Mouse (Mus musculus) MEL (cell line): Measurements from ENCODE around the gene Gm11437. TPM values are rescaled to one million over a fixed set of nuclear protein-coding genes. Genes with fewer than 3 reads are reported as not detected.

ENCODE experiments used
- DNase-seq: peaks from one replicate; pipeline ENCODE4 v3.0.0; 2011; ENCODE audit warnings: low read depth, low spot score
- H3K27ac ChIP-seq: 2 replicates; pipeline ENCODE4 v1.5.1; 2012; ENCODE audit warnings: low read depth, mild to moderate bottlenecking, control low read depth, low read length, moderate library complexity; ENCODE audit not compliant: control insufficient read depth
- H3K27me3 ChIP-seq, 2 experiments: fragments of 150-350 bp in 1 of 2; sonication (generic) in 1 of 2; 2 replicates each; pipeline ENCODE4 v1.6.1; 2012; ENCODE audit warnings: low read length in 2 of 2, mild to moderate bottlenecking in 2 of 2, improper control_type of control experiment in 1 of 2, moderate library complexity in 1 of 2; ENCODE audit not compliant: insufficient read depth in 2 of 2, control insufficient read depth in 1 of 2
- H3K36me3 ChIP-seq, 2 experiments: 2 replicates each; pipeline ENCODE4 v1.6.1; 2012 to 2014; ENCODE audit warnings: low read length in 2 of 2, improper control_type of control experiment in 1 of 2, inconsistent platforms in 1 of 2, mild to moderate bottlenecking in 1 of 2; ENCODE audit not compliant: insufficient read depth in 2 of 2, control insufficient read depth in 1 of 2
- H3K4me1 ChIP-seq, 2 experiments: fragments of 150-350 bp in 1 of 2; sonication (generic) in 1 of 2; 2 replicates each; pipeline ENCODE4 v1.6.1; 2012; ENCODE audit warnings: low read length in 2 of 2, improper control_type of control experiment in 1 of 2, mild to moderate bottlenecking in 1 of 2; ENCODE audit not compliant: insufficient read depth in 2 of 2, control insufficient read depth in 1 of 2
- H3K4me3 ChIP-seq, 2 experiments: fragments of 150-350 bp in 1 of 2; sonication (generic) in 1 of 2; 2 replicates each; pipeline ENCODE4 v1.5.1; 2012; ENCODE audit warnings: low read depth in 2 of 2, low read length in 2 of 2, mild to moderate bottlenecking in 2 of 2, moderate library complexity in 2 of 2, control low read depth in 1 of 2, improper control_type of control experiment in 1 of 2; ENCODE audit not compliant: control insufficient read depth in 1 of 2, insufficient read depth in 1 of 2
- H3K79me2 ChIP-seq: 2 replicates; pipeline ENCODE4 v1.6.1; 2012; ENCODE audit warnings: mild to moderate bottlenecking, low read length, moderate library complexity; ENCODE audit not compliant: control insufficient read depth, poor library complexity, insufficient read depth
- H3K9ac ChIP-seq: 2 replicates; pipeline ENCODE4 v1.6.1; 2012; ENCODE audit warnings: low read depth, mild to moderate bottlenecking, control low read depth, low read length, moderate library complexity; ENCODE audit not compliant: control insufficient read depth, poor library complexity, severe bottlenecking
- H3K9me3 ChIP-seq: fragments of 150-350 bp; sonication (generic); replicated peaks from 2 replicates; pipeline ENCODE4 v1.6.1; 2012; ENCODE audit warnings: mild to moderate bottlenecking, low read length, improper control_type of control experiment, moderate library complexity; ENCODE audit not compliant: insufficient read depth
- EP300 ChIP-seq, 2 experiments: IDR thresholded peaks; 2 replicates each; pipeline ENCODE4 v1.6.1; 2011; ENCODE audit warnings: improper control_type of control experiment in 2 of 2, low read length in 2 of 2, low read depth in 1 of 2, mild to moderate bottlenecking in 1 of 2
- GABPA ChIP-seq: IDR thresholded peaks from 2 replicates; pipeline ENCODE4 v1.6.1; 2012; ENCODE audit warnings: low read depth, mild to moderate bottlenecking, inconsistent platforms, low read length, improper control_type of control experiment, moderate library complexity
- GATA1 ChIP-seq: IDR thresholded peaks from 2 replicates; pipeline ENCODE4 v1.6.1; 2011; ENCODE audit warnings: low read depth, low read length, improper control_type of control experiment
- KAT2A ChIP-seq: conservative IDR thresholded peaks from 2 replicates; pipeline ENCODE4 v1.6.1; 2012; ENCODE audit warnings: low read depth, low read length, improper control_type of control experiment, inconsistent platforms
- MAFK ChIP-seq: IDR thresholded peaks from 2 replicates; pipeline ENCODE4 v1.6.1; 2011; ENCODE audit warnings: low read depth, mild to moderate bottlenecking, low read length, improper control_type of control experiment, borderline replicate concordance
- MAX ChIP-seq: IDR thresholded peaks from 2 replicates; pipeline ENCODE4 v1.6.1; 2011; ENCODE audit warnings: low read length, improper control_type of control experiment
- MEF2A ChIP-seq: IDR thresholded peaks from 2 replicates; pipeline ENCODE4 v1.6.1; 2014; ENCODE audit warnings: low read depth, mild to moderate bottlenecking, inconsistent platforms, low read length, improper control_type of control experiment; ENCODE audit not compliant: poor library complexity, insufficient replicate concordance, severe bottlenecking; ENCODE audit errors: extremely low read depth
- MXI1 ChIP-seq: IDR thresholded peaks from 2 replicates; pipeline ENCODE4 v1.6.1; 2011; ENCODE audit warnings: mild to moderate bottlenecking, low read depth, low read length, improper control_type of control experiment
- MYB ChIP-seq: IDR thresholded peaks from 2 replicates; pipeline ENCODE4 v1.6.1; 2011; ENCODE audit warnings: mild to moderate bottlenecking, low read depth, low read length, improper control_type of control experiment
- MYC ChIP-seq: IDR thresholded peaks from 2 replicates; pipeline ENCODE4 v1.6.1; 2011; ENCODE audit warnings: low read depth, mild to moderate bottlenecking, low read length, improper control_type of control experiment, moderate library complexity
- NELFE ChIP-seq: IDR thresholded peaks from 2 replicates; pipeline ENCODE4 v1.6.1; 2011; ENCODE audit warnings: low read depth, low read length, improper control_type of control experiment
- NRF1 ChIP-seq: IDR thresholded peaks from 2 replicates; pipeline ENCODE4 v1.6.1; 2014; ENCODE audit warnings: low read depth, mild to moderate bottlenecking, inconsistent platforms, low read length, improper control_type of control experiment, moderate library complexity; ENCODE audit not compliant: poor library complexity, insufficient read depth, severe bottlenecking
- POLR2AphosphoS2 ChIP-seq: IDR thresholded peaks from 2 replicates; pipeline ENCODE4 v1.6.1; 2011; ENCODE audit warnings: low read length, improper control_type of control experiment
- RAD21 ChIP-seq: IDR thresholded peaks from 2 replicates; pipeline ENCODE4 v1.6.1; 2011; ENCODE audit warnings: mild to moderate bottlenecking, low read depth, low read length, improper control_type of control experiment
- SIN3A ChIP-seq: IDR thresholded peaks from 2 replicates; pipeline ENCODE4 v1.6.1; 2012; ENCODE audit warnings: low read length, improper control_type of control experiment, inconsistent platforms
- SMC3 ChIP-seq: IDR thresholded peaks from 2 replicates; pipeline ENCODE4 v1.6.1; 2011; ENCODE audit warnings: low read depth, low read length, improper control_type of control experiment
- TAL1 ChIP-seq: IDR thresholded peaks from 2 replicates; pipeline ENCODE4 v1.6.1; 2012; ENCODE audit warnings: mild to moderate bottlenecking, inconsistent platforms, low read length, moderate library complexity, mixed read lengths
- TBP ChIP-seq: IDR thresholded peaks from 2 replicates; pipeline ENCODE4 v1.8.0; 2011; ENCODE audit warnings: low read depth, low read length, improper control_type of control experiment
- TCF12 ChIP-seq: IDR thresholded peaks from 2 replicates; pipeline ENCODE4 v1.6.1; 2014; ENCODE audit warnings: low read depth, mild to moderate bottlenecking, inconsistent platforms, low read length, improper control_type of control experiment, moderate library complexity
- UBTF ChIP-seq: IDR thresholded peaks from 2 replicates; pipeline ENCODE4 v1.6.1; 2012; ENCODE audit warnings: low read depth, mild to moderate bottlenecking, inconsistent platforms, low read length, improper control_type of control experiment, moderate library complexity, borderline replicate concordance; ENCODE audit not compliant: insufficient read depth
- USF2 ChIP-seq, 2 experiments: IDR thresholded peaks; 2 replicates each; pipeline ENCODE4 v1.6.1; 2011 to 2012; ENCODE audit warnings: improper control_type of control experiment in 2 of 2, low read length in 2 of 2, borderline replicate concordance in 1 of 2, inconsistent platforms in 1 of 2, low read depth in 1 of 2, mild to moderate bottlenecking in 1 of 2; ENCODE audit not compliant: insufficient read depth in 1 of 2
- ZC3H11A ChIP-seq: IDR thresholded peaks from 2 replicates; pipeline ENCODE4 v1.6.1; 2012; ENCODE audit warnings: low read depth, mild to moderate bottlenecking, inconsistent platforms, low read length, improper control_type of control experiment
- ZKSCAN1 ChIP-seq: IDR thresholded peaks from 2 replicates; pipeline ENCODE4 v1.6.1; 2012; ENCODE audit warnings: low read depth, mild to moderate bottlenecking, inconsistent platforms, low read length, improper control_type of control experiment, moderate library complexity
- ZNF384 ChIP-seq: IDR thresholded peaks from 2 replicates; pipeline ENCODE4 v1.6.1; 2012; ENCODE audit warnings: low read depth, mild to moderate bottlenecking, inconsistent platforms, low read length, improper control_type of control experiment
- polyA plus RNA-seq, 2 experiments: library from polyadenylated mRNA; stranded (reverse) in 1 of 2; unstranded in 1 of 2; fragments of >175 nt in 1 of 2; fragments of >200 nt in 1 of 2; gene quantifications; 2 replicates each; pipeline versions ENCODE4 v1.2.1 to v1.2.4; 2012; ENCODE audit warnings: low replicate concordance in 2 of 2, low read depth in 1 of 2; ENCODE audit not compliant: insufficient read length in 2 of 2, insufficient read depth in 1 of 2, missing spikeins in 1 of 2
- total RNA-seq: library from RNA; depleted of rRNA; stranded (reverse); fragments of 300-350 nt; gene quantifications from 2 replicates; pipeline ENCODE4 v1.2.3, GENCODE M21; 2012

Gene Gm11437
- total and polyA plus RNA-seq, 3 experiments = not detected

- H3K79me2 ChIP-seq = peaks cover 33% of the 10 kb centered on the region
- no peak for DNase-seq
Measured at GRCm38 (mm10) chr11:84188530-84188929, 21.3 kb upstream of the Gm11437 start.

GRCm38 (mm10) chr11:84181286-84181685 lies 14.0 kb upstream of the Gm11437 start:
- peaks cover 4 to 18% of the 10 kb centered on the region in 2 experiments for H3K4me1 ChIP-seq
- no peak overlapping the region for H3K27ac ChIP-seq
- peak; percentile 50 for DNase-seq
- H3K9me3 ChIP-seq = no peaks in the 10 kb centered on the region
- peaks cover 33% of the 10 kb centered on the region for H3K79me2 ChIP-seq
- H3K9ac ChIP-seq = peak overlapping the region; percentile 87
- H3K36me3 ChIP-seq = peaks cover 0 to 30% of the 10 kb centered on the region in 2 experiments; a peak in 3 of 4 replicates
- TF ChIP-seq TCF12 (no peak), SIN3A (0 out of 2 replicates have a peak, but pooled peaks have one; percentile 7), POLR2AphosphoS2 (no peak), NELFE (no peak)
- no peaks in the 10 kb centered on the region for H3K27me3 ChIP-seq
- peak overlapping the region in 1 of 2 experiments; percentile 96; a peak in 2 of 4 replicates for H3K4me3 ChIP-seq

More at GRCm38 (mm10) chr11:84188530-84188929, 21.3 kb upstream of the Gm11437 start:
- no peak overlapping the region for H3K27ac ChIP-seq
- no peak overlapping the region for H3K9ac ChIP-seq
- no peaks in the 10 kb centered on the region for H3K27me3 ChIP-seq
- no peaks in the 10 kb centered on the region for H3K9me3 ChIP-seq
- H3K4me1 ChIP-seq = no peaks in the 10 kb centered on the region; a peak in 2 of 4 replicates
- H3K4me3 ChIP-seq = no peak overlapping the region
- TF ChIP-seq GATA1 (peak; percentile 14; the same call in 1 of the 2 replicates), KAT2A (no peak), GABPA (no peak), NELFE (no peak), MXI1 (no peak), RAD21 (no peak), ZNF384 (peak; percentile 87), TCF12 (no peak)
- TF ChIP-seq, all 39 proteins: peak for 2
- peaks cover 0 to 14% of the 10 kb centered on the region in 2 experiments; a peak in 3 of 4 replicates for H3K36me3 ChIP-seq

- Histone ChIP-seq H3K79me2 (peaks cover 29% of the 10 kb centered on the region), H3K27me3 (no peaks in the 10 kb centered on the region), H3K9me3 (no peaks in the 10 kb centered on the region), H3K4me1 (peaks cover 4 to 18% of the 10 kb centered on the region in 2 experiments), H3K36me3 (peaks cover 0 to 22% of the 10 kb centered on the region in 2 experiments; a peak in 3 of 4 replicates), H3K9ac (peak overlapping the region; percentile 87), H3K4me3 (peak overlapping the region; percentile 80 to 96), H3K27ac (peak overlapping the region; percentile 60)
- DNase-seq = peak; percentile 91
- TF ChIP-seq ZKSCAN1 (no peak), UBTF (no peak), NRF1 (no peak), SMC3 (no peak), TBP (peak; percentile 57; the same call in 1 of the 2 replicates), MEF2A (no peak), TCF12 (0 out of 2 replicates have a peak, but pooled peaks have one; percentile 6), POLR2AphosphoS2 (no peak), MYC (peak; percentile 83), TAL1 (no peak), USF2 (IDR thresholded peaks at IDR 0.05; ENCODE audit: borderline replicate concordance in 1 of 2, insufficient read depth in 1 of 2, low read depth in 1 of 2, low read length in 2 of 2) (no peak; a peak in 1 of 4 replicates), GABPA (no peak), EP300 (IDR thresholded peaks at IDR 0.05; ENCODE audit: low read depth in 1 of 2, low read length in 2 of 2) (0 out of 4 replicates have a peak, but pooled peaks of 1 of the 2 experiments have one; percentile 6), MYB (no peak), MAX (peak; percentile 91), MAFK (no peak), ZC3H11A (no peak)
Measured at GRCm38 (mm10) chr11:84179954-84180598, 12.8 kb upstream of the Gm11437 start.
